Mouse (Mus musculus) testis, adult 2 months (tissue): ENCODE data around the gene Rasa3. TPM values are rescaled to one million over a fixed set of nuclear protein-coding genes. Genes with fewer than 3 reads are reported as not detected.

Source experiments
- H3K27ac ChIP-seq: fragments of 200-500 bp; 2 replicates; pipeline ENCODE4 v1.5.1; 2012; ENCODE audit warnings: low read depth, low read length; ENCODE audit not compliant: control insufficient read depth, insufficient read depth
- H3K27me3 ChIP-seq: fragments of 200-500 bp; 2 replicates; pipeline ENCODE4 v1.6.1; 2012; ENCODE audit warnings: mild to moderate bottlenecking, low read length, moderate library complexity; ENCODE audit not compliant: control insufficient read depth, insufficient read depth
- H3K36me3 ChIP-seq: fragments of 200-500 bp; 2 replicates; pipeline ENCODE4 v1.6.1; 2012; ENCODE audit warnings: mild to moderate bottlenecking, low read length; ENCODE audit not compliant: control insufficient read depth, insufficient read depth
- H3K4me1 ChIP-seq: fragments of 200-500 bp; 2 replicates; pipeline ENCODE4 v1.6.1; 2012; ENCODE audit warnings: low read length; ENCODE audit not compliant: control insufficient read depth, insufficient read depth
- H3K4me3 ChIP-seq: fragments of 200-500 bp; 2 replicates; pipeline ENCODE4 v1.5.1; 2012; ENCODE audit warnings: low read depth, mild to moderate bottlenecking, low read length, moderate library complexity, mixed read lengths; ENCODE audit not compliant: control insufficient read depth
- CTCF ChIP-seq: fragments of 200-500 bp; IDR thresholded peaks from 2 replicates; pipeline ENCODE4 v1.5.1; 2012; ENCODE audit warnings: low read depth, mild to moderate bottlenecking, inconsistent platforms, low read length, moderate library complexity; ENCODE audit not compliant: control insufficient read depth, insufficient read depth, insufficient replicate concordance
- POLR2A ChIP-seq: fragments of 200-500 bp; IDR thresholded peaks from 2 replicates; pipeline ENCODE4 v1.6.1; 2012; ENCODE audit warnings: low read depth, mild to moderate bottlenecking, inconsistent platforms, low read length, moderate library complexity; ENCODE audit not compliant: control insufficient read depth
- polyA plus RNA-seq: library from polyadenylated mRNA; depleted of rRNA; stranded (reverse); fragments of >200 nt; gene quantifications from 2 replicates; pipeline ENCODE4 v1.2.3, GENCODE M21; 2012

Rasa3 gene
- polyA plus RNA-seq, 1 experiment = 41.0 TPM

GRCm38 (mm10) chr8:13665944-13666343, 11.5 kb downstream of the Rasa3 start:
- H3K4me1 ChIP-seq = no peaks in the 10 kb centered on the region; the same call in 1 of the 2 replicates
- H3K27ac ChIP-seq = no peak overlapping the region
- no peak overlapping the region for H3K4me3 ChIP-seq
- TF ChIP-seq CTCF (no peak), POLR2A (no peak)
- H3K36me3 ChIP-seq = no peaks in the 10 kb centered on the region
- H3K27me3 ChIP-seq = no peaks in the 10 kb centered on the region

- no peaks in the 10 kb centered on the region; the same call in 1 of the 2 replicates for H3K4me1 ChIP-seq
- no peaks in the 10 kb centered on the region for H3K36me3 ChIP-seq
- H3K4me3 ChIP-seq = no peak overlapping the region
- H3K27ac ChIP-seq = no peak overlapping the region
- TF ChIP-seq POLR2A (no peak), CTCF (no peak)
- H3K27me3 ChIP-seq = no peaks in the 10 kb centered on the region
These were observed 11.9 kb downstream of the Rasa3 start for GRCm38 (mm10) chr8:13665538-13665937.

GRCm38 (mm10) chr8:13664711-13665210, 12.6 kb downstream of the Rasa3 start:
- Histone ChIP-seq H3K4me1 (no peaks in the 10 kb centered on the region; the same call in 1 of the 2 replicates), H3K4me3 (no peak overlapping the region), H3K36me3 (no peaks in the 10 kb centered on the region), H3K27me3 (no peaks in the 10 kb centered on the region), H3K27ac (no peak overlapping the region)
- TF ChIP-seq POLR2A = no peak
- TF ChIP-seq CTCF = no peak

- Histone ChIP-seq H3K27me3 (no peaks in the 10 kb centered on the region), H3K4me3 (peak overlapping the region; percentile 11; the same call in 1 of the 2 replicates)
- no peak for TF ChIP-seq POLR2A
- TF ChIP-seq CTCF = no peak
These were observed 17.1 kb downstream of the Rasa3 start for GRCm38 (mm10) chr8:13660323-13660722.

GRCm38 (mm10) chr8:13657479-13657878, 19.9 kb downstream of the Rasa3 start:
- Histone ChIP-seq H3K36me3 (no peaks in the 10 kb centered on the region), H3K27ac (no peak overlapping the region), H3K4me1 (no peaks in the 10 kb centered on the region), H3K4me3 (no peak overlapping the region), H3K27me3 (no peaks in the 10 kb centered on the region)
- TF ChIP-seq POLR2A (no peak), CTCF (no peak)

More at GRCm38 (mm10) chr8:13660323-13660722, 17.1 kb downstream of the Rasa3 start:
- Histone ChIP-seq H3K36me3 (no peaks in the 10 kb centered on the region), H3K4me1 (no peaks in the 10 kb centered on the region), H3K27ac (no peak overlapping the region)

- Histone ChIP-seq H3K27me3 (no peaks in the 10 kb centered on the region), H3K36me3 (no peaks in the 10 kb centered on the region), H3K27ac (no peak overlapping the region), H3K4me3 (no peak overlapping the region), H3K4me1 (no peaks in the 10 kb centered on the region)
- TF ChIP-seq CTCF (no peak), POLR2A (no peak)
These were observed 22.4 kb downstream of the Rasa3 start for GRCm38 (mm10) chr8:13655033-13655351.

GRCm38 (mm10) chr8:13654350-13655032, 22.9 kb downstream of the Rasa3 start:
- no peak overlapping the region for H3K27ac ChIP-seq
- no peak for TF ChIP-seq POLR2A

More at GRCm38 (mm10) chr8:13654350-13655032, 22.9 kb downstream of the Rasa3 start:
- H3K36me3 ChIP-seq = no peaks in the 10 kb centered on the region
- H3K27me3 ChIP-seq = no peaks in the 10 kb centered on the region
- no peaks in the 10 kb centered on the region for H3K4me1 ChIP-seq
- no peak overlapping the region for H3K4me3 ChIP-seq
